Mouse (Mus musculus) stomach, embryonic 14.5 days (tissue): ENCODE results near the gene Sprr2e. TPM values are rescaled to one million over a fixed set of nuclear protein-coding genes. Genes with fewer than 3 reads are reported as not detected.

ENCODE experiments used
- ATAC-seq: fragments of 200-750 bp; cut with Nextera tagmentation; 2 replicates; pipeline ENCODE4 v1.8.0; 2017; ENCODE audit warnings: low read depth, moderate TSS enrichment; ENCODE audit not compliant: insufficient number of reproducible peaks, insufficient read depth, low FRiP score
- H3K27ac ChIP-seq: fragments of 300-500 bp; sonication (generic); 2 replicates; pipeline ENCODE4 v1.5.1; 2014; ENCODE audit warnings: mild to moderate bottlenecking, low read length, moderate library complexity, mixed read lengths
- H3K27me3 ChIP-seq: fragments of 300-500 bp; sonication (generic); 2 replicates; pipeline ENCODE4 v1.6.1; 2014; ENCODE audit warnings: low read length, control low read depth, mixed read lengths; ENCODE audit not compliant: control insufficient read depth, insufficient read depth
- H3K36me3 ChIP-seq: fragments of 300-500 bp; sonication (generic); 2 replicates; pipeline ENCODE4 v1.6.1; 2014; ENCODE audit warnings: mild to moderate bottlenecking, control low read depth, low read length, moderate library complexity, mixed read lengths; ENCODE audit not compliant: control insufficient read depth, insufficient read depth
- H3K4me1 ChIP-seq: fragments of 300-500 bp; sonication (generic); 2 replicates; pipeline ENCODE4 v1.6.1; 2014; ENCODE audit warnings: low read length, control low read depth, mixed read lengths; ENCODE audit not compliant: control insufficient read depth, insufficient read depth
- H3K4me2 ChIP-seq: fragments of 300-500 bp; sonication (generic); replicated peaks from 2 replicates; pipeline ENCODE4 v1.6.1; 2014; ENCODE audit warnings: low read depth, low read length, control low read depth
- H3K4me3 ChIP-seq: fragments of 300-500 bp; sonication (generic); 2 replicates; pipeline ENCODE4 v1.5.1; 2014; ENCODE audit warnings: low read depth, low read length, control low read depth
- H3K9ac ChIP-seq: fragments of 300-500 bp; sonication (generic); replicated peaks from 2 replicates; pipeline ENCODE4 v1.6.1; 2014; ENCODE audit warnings: low read depth, mild to moderate bottlenecking, control low read depth, low read length, moderate library complexity, mixed read lengths
- H3K9me3 ChIP-seq: fragments of 300-500 bp; sonication (generic); 2 replicates; pipeline ENCODE4 v1.6.1; 2016; ENCODE audit warnings: low read depth, low read length, control low read depth; ENCODE audit not compliant: control insufficient read depth
- WGBS: fragments of 180-500 bp; shearing (Covaris S2); extraction: QIAGEN DNeasy Blood & Tissue Kit; methylation state at CpG from one replicate; pipeline ENCODE4 v1.1.7; 2014; 5-methylcytosine and 5-hydroxymethylcytosine counted together
- polyA plus RNA-seq: library from polyadenylated mRNA; unstranded; fragments of >200 nt; fragmentation: Nextera tagmentation; extraction: Ambion mirVana; gene quantifications from 2 replicates; pipeline ENCODE4 v1.2.1, GENCODE M21; 2014

Sprr2e gene
- polyA plus RNA-seq, result not detected in 2 replicates

- Histone ChIP-seq H3K9me3 (no peaks in the 10 kb centered on the region), H3K36me3 (no peaks in the 10 kb centered on the region), H3K27me3 (no peaks in the 10 kb centered on the region), H3K4me2 (no peak within 1 kb of the TSS), H3K4me3 (no peak within 1 kb of the TSS), H3K4me1 (no peaks in the 10 kb centered on the region), H3K9ac (no peak within 1 kb of the TSS), H3K27ac (no peak within 1 kb of the TSS)
- 86% methylated on average over 2 of the region's 2 CpGs for WGBS
- ATAC-seq, result no peak
Measured at GRCm38 (mm10) chr3:92351843-92352242, at the start of gene Sprr2e. Gene Sprr2e, plus strand, starts transcription at chr3:92352143.

- H3K9me3 ChIP-seq, result no peaks in the 10 kb centered on the region
- H3K9ac ChIP-seq, result no peak overlapping the region
- H3K27me3 ChIP-seq, result no peaks in the 10 kb centered on the region
- no peak overlapping the region for H3K27ac ChIP-seq
- no peak overlapping the region for H3K4me3 ChIP-seq
- H3K36me3 ChIP-seq, result no peaks in the 10 kb centered on the region
- H3K4me1 ChIP-seq, result no peaks in the 10 kb centered on the region
- 74% methylated on average over 1 of the region's 1 CpGs for WGBS
- ATAC-seq, result no peak
- H3K4me2 ChIP-seq, result no peak overlapping the region
Measured at GRCm38 (mm10) chr3:92307406-92307805, 44.5 kb upstream of the Sprr2e start.

GRCm38 (mm10) chr3:92316320-92316719 is 35.6 kb upstream of the Sprr2e start, which contains the start of gene Sprr2b:
Gene Sprr2b, plus strand, starts transcription at chr3:92316620.
- Histone ChIP-seq H3K4me1 (no peaks in the 10 kb centered on the region), H3K4me2 (no peak within 1 kb of the TSS), H3K9me3 (no peaks in the 10 kb centered on the region), H3K27ac (no peak within 1 kb of the TSS), H3K9ac (no peak within 1 kb of the TSS), H3K36me3 (no peaks in the 10 kb centered on the region), H3K4me3 (no peak within 1 kb of the TSS), H3K27me3 (no peaks in the 10 kb centered on the region)
- no peak for ATAC-seq
- 71% methylated on average over 2 of the region's 2 CpGs for WGBS

GRCm38 (mm10) chr3:92317384-92317783 is 34.6 kb upstream of the Sprr2e start:
- no peaks in the 10 kb centered on the region for H3K36me3 ChIP-seq
- H3K9me3 ChIP-seq, result no peaks in the 10 kb centered on the region
- H3K4me2 ChIP-seq, result no peak overlapping the region
- no peak overlapping the region for H3K4me3 ChIP-seq
- no peak overlapping the region for H3K27ac ChIP-seq
- no peak for ATAC-seq
- H3K4me1 ChIP-seq, result no peaks in the 10 kb centered on the region
- H3K27me3 ChIP-seq, result no peaks in the 10 kb centered on the region
- H3K9ac ChIP-seq, result no peak overlapping the region
- WGBS, result 83% methylated on average over 2 of the region's 2 CpGs

GRCm38 (mm10) chr3:92336278-92336677 is 15.7 kb upstream of the Sprr2e start:
- ATAC-seq, result no peak
- 70% methylated on average over 1 of the region's 1 CpGs for WGBS
- Histone ChIP-seq H3K27me3 (no peaks in the 10 kb centered on the region), H3K9ac (no peak overlapping the region), H3K27ac (no peak overlapping the region), H3K4me1 (no peaks in the 10 kb centered on the region), H3K36me3 (no peaks in the 10 kb centered on the region), H3K4me2 (no peak overlapping the region), H3K9me3 (no peaks in the 10 kb centered on the region), H3K4me3 (no peak overlapping the region)

- ATAC-seq, result no peak
- Histone ChIP-seq H3K9me3 (no peaks in the 10 kb centered on the region), H3K9ac (no peak within 1 kb of the TSS), H3K4me3 (no peak within 1 kb of the TSS), H3K4me2 (no peak within 1 kb of the TSS), H3K27me3 (no peaks in the 10 kb centered on the region), H3K27ac (no peak within 1 kb of the TSS), H3K36me3 (no peaks in the 10 kb centered on the region), H3K4me1 (no peaks in the 10 kb centered on the region)
- WGBS, result 88% methylated on average over 5 of the region's 5 CpGs
Measured at GRCm38 (mm10) chr3:92338840-92339239, 13.1 kb upstream of the Sprr2e start, which contains the start of gene Sprr2d. Gene Sprr2d, plus strand, starts transcription at chr3:92339140.

- Histone ChIP-seq H3K9me3 (no peaks in the 10 kb centered on the region), H3K4me1 (no peaks in the 10 kb centered on the region), H3K27ac (no peak overlapping the region), H3K36me3 (no peaks in the 10 kb centered on the region), H3K27me3 (no peaks in the 10 kb centered on the region), H3K9ac (no peak overlapping the region), H3K4me2 (no peak overlapping the region), H3K4me3 (no peak overlapping the region)
- ATAC-seq, result no peak
Measured at GRCm38 (mm10) chr3:92361619-92362018, 9.7 kb downstream of the Sprr2e start.

GRCm38 (mm10) chr3:92364887-92365286 is 12.9 kb downstream of the Sprr2e start, which contains the start of gene Sprr2f:
Gene Sprr2f, plus strand, starts transcription at chr3:92365187.
- Histone ChIP-seq H3K9ac (no peak within 1 kb of the TSS), H3K27me3 (no peaks in the 10 kb centered on the region), H3K4me2 (no peak within 1 kb of the TSS), H3K27ac (no peak within 1 kb of the TSS), H3K9me3 (no peaks in the 10 kb centered on the region), H3K4me3 (no peak within 1 kb of the TSS), H3K4me1 (no peaks in the 10 kb centered on the region), H3K36me3 (no peaks in the 10 kb centered on the region)
- ATAC-seq, result no peak
- whole genome bisulfite sequencing, result 56% methylated on average over 3 of the region's 3 CpGs

- Histone ChIP-seq H3K36me3 (no peaks in the 10 kb centered on the region), H3K4me1 (no peaks in the 10 kb centered on the region), H3K27ac (no peak overlapping the region), H3K27me3 (no peaks in the 10 kb centered on the region), H3K4me3 (no peak overlapping the region), H3K9ac (no peak overlapping the region), H3K9me3 (no peaks in the 10 kb centered on the region), H3K4me2 (no peak overlapping the region)
- no peak for ATAC-seq
- 75% methylated on average over 2 of the region's 2 CpGs for WGBS
Measured at GRCm38 (mm10) chr3:92373613-92374012, 21.7 kb downstream of the Sprr2e start.
